Mouse (Mus musculus) lung, postnatal 0 days (tissue): ENCODE results near the gene Slc2a3.

Experiments used
- CTCF ChIP-seq: IDR thresholded peaks from 2 replicates; pipeline ENCODE4 v1.5.1; 2016; ENCODE audit warnings: antibody characterized with exemption, mild to moderate bottlenecking
- EP300 ChIP-seq: IDR thresholded peaks from 2 replicates; pipeline ENCODE4 v1.6.1; 2016; ENCODE audit warnings: antibody characterized with exemption, mild to moderate bottlenecking, control low read depth

DNA sequence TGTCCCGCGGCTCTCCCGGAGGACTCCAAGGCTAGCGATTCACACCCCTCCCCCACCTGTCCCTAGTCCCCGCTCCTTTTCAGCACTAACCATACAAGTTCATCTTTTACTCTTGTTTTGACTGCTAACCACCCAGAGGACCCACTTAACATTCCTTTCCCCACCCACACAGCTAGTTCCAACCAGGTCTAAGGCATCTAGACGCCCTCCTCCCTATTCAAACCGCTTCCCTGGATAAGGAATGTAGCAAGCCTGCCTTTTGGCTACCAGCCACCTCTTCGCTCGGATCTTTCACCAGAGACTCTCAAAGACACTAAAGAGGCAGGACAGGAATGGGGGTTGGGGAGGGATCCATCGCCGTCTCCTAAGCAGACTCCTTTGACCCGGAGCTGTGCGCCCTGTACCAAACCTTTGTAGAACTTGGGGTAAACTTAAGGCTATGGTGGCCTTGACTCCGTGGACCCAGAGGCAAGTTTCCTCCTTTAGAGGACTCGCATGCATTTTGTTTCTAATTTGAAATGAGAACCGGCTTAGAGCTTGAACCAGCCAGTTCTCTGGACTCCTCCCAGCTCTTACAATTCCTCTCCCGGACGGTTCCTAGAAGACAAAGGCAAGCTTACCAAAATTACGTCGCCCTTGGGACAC is 98.8 kb downstream of the Slc2a3 start:
- TF ChIP-seq CTCF, result no peak
- TF ChIP-seq EP300, result peak; percentile 94
